In the genomic region with DNA sequence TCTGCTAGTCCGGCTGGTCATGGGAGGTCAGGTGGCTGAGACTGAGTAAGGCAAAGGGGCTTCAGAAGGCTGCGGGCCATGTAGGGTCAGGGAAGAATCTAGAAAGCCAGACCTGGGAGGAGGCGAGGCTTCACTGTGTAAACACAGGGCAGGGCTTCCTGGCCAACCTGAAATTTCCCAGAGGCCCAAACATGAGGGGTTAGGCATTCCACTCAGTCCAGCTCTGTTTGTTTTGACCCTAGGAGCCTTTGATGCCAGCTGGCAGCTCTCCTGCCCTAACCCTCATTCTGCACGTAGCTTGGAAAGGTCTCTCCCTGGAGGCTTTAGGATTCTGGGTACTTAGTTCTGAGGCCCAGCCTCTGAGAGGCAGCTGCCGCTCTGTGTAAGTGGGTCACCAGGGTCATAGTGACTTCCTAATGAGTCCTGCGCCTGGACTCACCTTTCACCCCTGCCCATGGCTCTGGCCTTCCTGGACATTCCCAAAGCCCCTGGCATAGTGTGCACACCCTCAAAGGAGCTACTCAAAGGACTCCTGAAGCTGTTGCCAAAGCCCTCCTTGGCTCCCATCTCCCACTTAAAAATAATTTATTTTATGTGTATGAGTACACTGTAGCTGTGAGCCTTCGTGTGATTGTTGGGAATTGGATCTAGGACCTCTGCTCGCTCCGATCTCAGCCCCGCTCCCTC, we compare ENCODE assay signal across 9 mouse cellular contexts. TPM values are rescaled to one million over a fixed set of nuclear protein-coding genes. Genes with fewer than 3 reads are reported as not detected.
A peak's percentile ranks its signal among the peaks of the same experiment; 100 is the strongest.
DNase-seq lines count a peak whose midpoint lies in the region; ATAC-seq and TF ChIP-seq lines count a peak whose summit lies in the region.
"Had no signal": no experiment of that assay in that cellular context is flagged by ENCODE, and none has a peak within 500 bp of the region (broad histone marks: within the 10 kb centered on the region; RNA-seq: fewer than 3 reads in every experiment).

No protein-coding gene starts in this region.

- H3K27ac ChIP-seq in midbrain, embryonic 13.5 days = 0 out of 2 replicates have a peak overlapping the region, but pooled peaks have one; percentile 2
- no peak overlapping the region for H3K27ac ChIP-seq in midbrain, embryonic 14.5 days (replicated peaks; ENCODE audit: low read depth, low read length)
- peak overlapping the region; percentile 84 for H3K27ac ChIP-seq in heart, embryonic 13.5 days (replicated peaks)
- H3K27ac ChIP-seq in small intestine, adult 2 months (ENCODE audit: insufficient read depth, low read depth, low read length) = peak overlapping the region; percentile 64
- H3K27ac ChIP-seq: neural tube, embryonic 12.5 days had no signal

- no peaks in the 10 kb centered on the region for H3K9me3 ChIP-seq in midbrain, embryonic 13.5 days
- H3K9me3 ChIP-seq in midbrain, embryonic 14.5 days (ENCODE audit: control insufficient read depth, low read length) = no peaks in the 10 kb centered on the region
- H3K9me3 ChIP-seq in heart, embryonic 13.5 days = no peaks in the 10 kb centered on the region
- H3K9me3 ChIP-seq: neural tube, embryonic 12.5 days had no signal

- ATAC-seq in midbrain, embryonic 13.5 days = no peak
- no peak for ATAC-seq in midbrain, embryonic 14.5 days (ENCODE audit: low FRiP score, low TSS enrichment)
- ATAC-seq in heart, embryonic 13.5 days (ENCODE audit: extremely low read depth, insufficient number of reproducible peaks, low FRiP score, low TSS enrichment) = no peak
- no peak for ATAC-seq in activated CD4-positive, CD25-positive, alpha-beta regulatory T cell, adult 4 months

- 0 out of 2 replicates have a peak, but pooled peaks have one; percentile 22 for TF ChIP-seq POLR2A in small intestine, adult 2 months (IDR thresholded peaks at IDR 0.05; ENCODE audit: low read depth, low read length)

- TF ChIP-seq CTCF in small intestine, adult 2 months (IDR thresholded peaks at IDR 0.05; ENCODE audit: extremely low read depth, insufficient read length, insufficient replicate concordance, low read depth, low read length) = no peak

- WGBS in midbrain, embryonic 13.5 days = 72% methylated on average over 10 of the region's 10 CpGs
- WGBS in midbrain, embryonic 14.5 days = 70% methylated on average over 10 of the region's 10 CpGs
- 44% methylated on average over 10 of the region's 10 CpGs for WGBS in heart, embryonic 13.5 days
- WGBS in small intestine, adult 2 months = 31% methylated on average over 10 of the region's 10 CpGs

- DNase-seq in midbrain, embryonic 14.5 days = no peak
- peak; percentile 34 for DNase-seq in kidney, postnatal 10 days
- no peak for DNase-seq in spleen, postnatal 4 days (ENCODE audit: low spot score in 2 of 2)
- no peak for DNase-seq in testis, postnatal 14 days (ENCODE audit: low spot score)

- no peaks in the 10 kb centered on the region for H3K27me3 ChIP-seq in midbrain, embryonic 13.5 days
- H3K27me3 ChIP-seq in midbrain, embryonic 14.5 days (ENCODE audit: control insufficient read depth, insufficient read depth, low read length) = no peaks in the 10 kb centered on the region
- no peaks in the 10 kb centered on the region for H3K27me3 ChIP-seq in heart, embryonic 13.5 days (replicated peaks)
- H3K27me3 ChIP-seq in small intestine, adult 2 months (ENCODE audit: control insufficient read depth, insufficient read depth, low read length) = no peaks in the 10 kb centered on the region
- H3K27me3 ChIP-seq: neural tube, embryonic 12.5 days had no signal

- no peak overlapping the region for H3K4me3 ChIP-seq in midbrain, embryonic 13.5 days (replicated peaks)
- no peak overlapping the region for H3K4me3 ChIP-seq in midbrain, embryonic 14.5 days (replicated peaks; ENCODE audit: low read depth, low read length)
- H3K4me3 ChIP-seq in heart, embryonic 13.5 days = no peak overlapping the region
- no peak overlapping the region for H3K4me3 ChIP-seq in small intestine, adult 2 months (ENCODE audit: low read depth, low read length)
- H3K4me3 ChIP-seq: neural tube, embryonic 12.5 days had no signal

- H3K9ac ChIP-seq in midbrain, embryonic 13.5 days (replicated peaks) = 0 out of 2 replicates have a peak overlapping the region, but pooled peaks have one; percentile 20
- no peak overlapping the region for H3K9ac ChIP-seq in midbrain, embryonic 14.5 days (replicated peaks; ENCODE audit: low read length)
- peak overlapping the region; percentile 61 for H3K9ac ChIP-seq in heart, embryonic 13.5 days
- H3K9ac ChIP-seq: neural tube, embryonic 12.5 days had no signal

- no peaks in the 10 kb centered on the region for H3K36me3 ChIP-seq in midbrain, embryonic 13.5 days
- H3K36me3 ChIP-seq in midbrain, embryonic 14.5 days (ENCODE audit: control insufficient read depth, insufficient read depth, low read length) = no peaks in the 10 kb centered on the region
- H3K36me3 ChIP-seq in heart, embryonic 13.5 days = peaks cover 5% of the 10 kb centered on the region
- 0 out of 2 replicates have a peak, but pooled peaks cover 2% of the 10 kb centered on the region for H3K36me3 ChIP-seq in small intestine, adult 2 months (ENCODE audit: control insufficient read depth, insufficient read depth, low read length)
- H3K36me3 ChIP-seq: neural tube, embryonic 12.5 days had no signal

- no peak overlapping the region for H3K4me2 ChIP-seq in midbrain, embryonic 13.5 days (replicated peaks)
- H3K4me2 ChIP-seq in midbrain, embryonic 14.5 days (ENCODE audit: low read length) = no peak overlapping the region
- peak overlapping the region; percentile 40 for H3K4me2 ChIP-seq in heart, embryonic 13.5 days
- H3K4me2 ChIP-seq: neural tube, embryonic 12.5 days had no signal

- H3K4me1 ChIP-seq in midbrain, embryonic 13.5 days (replicated peaks) = peaks cover 18% of the 10 kb centered on the region
- peaks cover 18% of the 10 kb centered on the region for H3K4me1 ChIP-seq in midbrain, embryonic 14.5 days (ENCODE audit: control insufficient read depth, insufficient read depth, low read length)
- H3K4me1 ChIP-seq in heart, embryonic 13.5 days = peaks cover 45% of the 10 kb centered on the region
- H3K4me1 ChIP-seq in small intestine, adult 2 months (ENCODE audit: control insufficient read depth, insufficient read depth, insufficient read length, low read length) = peaks cover 51% of the 10 kb centered on the region

RNA-seq across cellular contexts. Expression of gene Bsg, which starts 2.7 kb away (rescaled TPM):
- 564 and 608 TPM in 2 replicates for polyA plus RNA-seq in midbrain, embryonic 13.5 days (2015; fragmentation: Nextera tagmentation; extraction: Ambion mirVana)
- polyA plus RNA-seq in midbrain, embryonic 14.5 days (2014; fragmentation: Nextera tagmentation; extraction: Ambion mirVana) = 680 and 689 TPM in 2 replicates
- polyA plus RNA-seq in heart, embryonic 13.5 days (2015; fragmentation: Nextera tagmentation; extraction: Ambion mirVana) = 1,093 and 1,212 TPM in 2 replicates
- 1,266 and 1,465 TPM in 2 replicates for polyA plus RNA-seq in small intestine, adult 2 months (2012; rRNA removed)
- polyA plus RNA-seq in activated CD4-positive, CD25-positive, alpha-beta regulatory T cell, adult 4 months (2017; shearing (Covaris generic)) = 100 to 1,000 TPM; 135 to 157 TPM

RNA-seq across cellular contexts. Expression of gene Gzmm, which starts 12.8 kb away (rescaled TPM):
- polyA plus RNA-seq in midbrain, embryonic 13.5 days (2015; fragmentation: Nextera tagmentation; extraction: Ambion mirVana) = 1.4 and 1.7 TPM in 2 replicates
- 1.1 and 1.5 TPM in 2 replicates for polyA plus RNA-seq in midbrain, embryonic 14.5 days (2014; fragmentation: Nextera tagmentation; extraction: Ambion mirVana)
- polyA plus RNA-seq in heart, embryonic 13.5 days (2015; fragmentation: Nextera tagmentation; extraction: Ambion mirVana) = 0.67 and 1.0 TPM in 2 replicates
- 0.11 and 0.52 TPM in 2 replicates for polyA plus RNA-seq in small intestine, adult 2 months (2012; rRNA removed)
- polyA plus RNA-seq in activated CD4-positive, CD25-positive, alpha-beta regulatory T cell, adult 4 months (2017; shearing (Covaris generic)) = under 1 TPM; 0.52 to 0.62 TPM

RNA-seq across cellular contexts. Expression of gene Hcn2, which starts 14.8 kb away (rescaled TPM):
- polyA plus RNA-seq in midbrain, embryonic 13.5 days (2015; fragmentation: Nextera tagmentation; extraction: Ambion mirVana) = 0.18 and 0.43 TPM in 2 replicates
- polyA plus RNA-seq in midbrain, embryonic 14.5 days (2014; fragmentation: Nextera tagmentation; extraction: Ambion mirVana) = 0.89 and 1.9 TPM in 2 replicates
- polyA plus RNA-seq in heart, embryonic 13.5 days (2015; fragmentation: Nextera tagmentation; extraction: Ambion mirVana) = 0.06 and 0.09 TPM in 2 replicates
- 8.3 and 19.2 TPM in 2 replicates for polyA plus RNA-seq in small intestine, adult 2 months (2012; rRNA removed)
- polyA plus RNA-seq in activated CD4-positive, CD25-positive, alpha-beta regulatory T cell, adult 4 months (2017; shearing (Covaris generic)) = not detected

RNA-seq across cellular contexts. Expression of gene Cdc34, which starts 19.6 kb away (rescaled TPM):
- polyA plus RNA-seq in midbrain, embryonic 13.5 days (2015; fragmentation: Nextera tagmentation; extraction: Ambion mirVana) = 109 and 110 TPM in 2 replicates
- 80.4 and 94.9 TPM in 2 replicates for polyA plus RNA-seq in midbrain, embryonic 14.5 days (2014; fragmentation: Nextera tagmentation; extraction: Ambion mirVana)
- 122 and 136 TPM in 2 replicates for polyA plus RNA-seq in heart, embryonic 13.5 days (2015; fragmentation: Nextera tagmentation; extraction: Ambion mirVana)
- polyA plus RNA-seq in small intestine, adult 2 months (2012; rRNA removed) = 101 and 163 TPM in 2 replicates
- polyA plus RNA-seq in activated CD4-positive, CD25-positive, alpha-beta regulatory T cell, adult 4 months (2017; shearing (Covaris generic)) = 10 to 100 TPM; 17.4 to 27.5 TPM

RNA-seq across cellular contexts. Expression of gene Tpgs1, which starts 32.4 kb away (rescaled TPM):
- 80.8 and 84.1 TPM in 2 replicates for polyA plus RNA-seq in midbrain, embryonic 13.5 days (2015; fragmentation: Nextera tagmentation; extraction: Ambion mirVana)
- polyA plus RNA-seq in midbrain, embryonic 14.5 days (2014; fragmentation: Nextera tagmentation; extraction: Ambion mirVana) = 94.4 and 110 TPM in 2 replicates
- polyA plus RNA-seq in heart, embryonic 13.5 days (2015; fragmentation: Nextera tagmentation; extraction: Ambion mirVana) = 41.4 and 43.1 TPM in 2 replicates
- polyA plus RNA-seq in small intestine, adult 2 months (2012; rRNA removed) = 76.0 and 138 TPM in 2 replicates
- polyA plus RNA-seq in activated CD4-positive, CD25-positive, alpha-beta regulatory T cell, adult 4 months (2017; shearing (Covaris generic)) = 10 to 100 TPM; 22.5 to 32.9 TPM
